Mouse (Mus musculus) ES-E14 (cell line): ENCODE measurements around the gene Cmip.

Experiments
- CHD2 ChIP-seq: IDR thresholded peaks from 2 replicates; pipeline ENCODE4 v1.6.1; 2014; ENCODE audit warnings: mild to moderate bottlenecking, low read depth, low read length, inconsistent platforms
- ZNF384 ChIP-seq: IDR thresholded peaks from 2 replicates; pipeline ENCODE4 v1.6.1; 2012; ENCODE audit warnings: low read depth, low read length, inconsistent platforms

DNA sequence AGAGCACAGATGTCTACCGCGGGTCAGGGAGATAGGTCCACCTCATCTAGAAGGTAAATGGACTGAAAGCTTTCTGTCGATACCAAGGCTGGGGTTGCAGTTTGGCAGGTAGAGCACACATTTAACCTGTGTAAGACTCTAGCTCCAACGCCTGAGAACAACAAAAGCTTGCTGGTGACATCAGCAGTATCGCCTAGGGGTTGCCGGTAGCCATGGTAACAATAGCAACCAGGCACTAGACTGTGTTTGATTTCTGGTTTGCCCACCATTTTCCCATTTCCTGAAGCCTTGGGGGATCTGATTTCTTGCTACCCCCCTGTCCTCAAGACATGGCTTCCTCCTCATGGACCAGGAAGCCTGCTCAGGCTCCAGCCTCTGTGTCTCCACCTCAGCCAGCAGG lies 197.1 kb downstream of the Cmip start:
- no peak for TF ChIP-seq CHD2
- no peak for TF ChIP-seq ZNF384
